Mouse (Mus musculus) kidney, adult 18-20 months (tissue): ENCODE results near the gene Fkbp2.

Experiments
- DNase-seq: peaks from one replicate; pipeline ENCODE4 v3.0.0; 2021

Gene Fkbp2

DNA sequence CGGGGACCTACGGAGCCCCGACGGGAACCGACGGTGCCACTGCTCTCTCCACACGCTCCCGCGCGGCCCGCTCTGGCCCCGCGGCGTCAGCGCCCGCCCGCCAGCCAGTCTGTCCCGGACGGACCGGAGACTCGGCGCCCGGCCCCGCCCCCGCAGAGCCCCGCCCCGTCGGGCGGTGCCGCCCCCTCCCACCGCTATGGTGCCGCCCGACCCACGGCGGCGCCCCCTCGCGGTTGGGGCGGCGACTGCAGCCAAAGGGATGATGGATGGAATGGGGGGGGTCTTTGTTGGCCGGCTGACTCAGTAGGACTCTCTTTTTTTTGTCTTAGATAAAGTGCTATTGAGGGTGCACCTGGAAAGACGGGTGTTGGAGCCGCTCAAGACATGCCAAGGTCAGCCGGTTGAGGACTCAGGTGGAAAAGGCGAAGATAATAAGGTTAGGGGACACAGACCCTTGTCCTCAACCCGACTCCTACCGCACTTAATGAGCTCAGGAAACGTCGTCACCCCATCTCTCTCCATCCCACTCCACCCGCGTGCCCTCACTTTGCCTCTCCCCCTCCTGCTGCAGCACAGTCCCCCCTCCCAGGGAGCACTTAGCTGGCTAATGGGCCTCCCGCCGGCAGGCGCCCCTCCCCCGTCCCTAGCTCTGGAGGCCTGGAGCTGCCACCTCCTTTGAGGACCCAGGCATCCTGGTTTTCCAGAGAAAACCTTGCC, 10.5 kb downstream of the Fkbp2 start:
- peak; percentile 82 for DNase-seq

DNA sequence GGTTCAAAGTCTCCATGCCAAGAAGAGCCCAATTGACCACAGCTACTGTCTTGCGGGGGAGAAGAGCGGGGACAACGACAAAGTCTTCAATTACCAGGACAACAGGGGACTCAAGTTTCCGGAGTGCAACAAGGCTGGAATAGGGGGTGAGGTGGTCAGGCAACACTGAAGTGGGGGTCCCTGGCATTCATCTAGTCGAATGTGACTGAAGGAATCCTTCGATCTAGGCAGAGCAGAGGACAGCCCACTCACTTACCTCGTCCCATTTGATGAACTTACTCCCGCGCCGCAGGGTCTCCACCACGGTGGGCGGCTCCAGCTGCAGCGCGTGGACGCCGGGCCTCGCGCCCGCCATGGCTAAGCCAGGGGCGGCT, 11.0 kb downstream of the Fkbp2 start:
- no peak for DNase-seq

DNA sequence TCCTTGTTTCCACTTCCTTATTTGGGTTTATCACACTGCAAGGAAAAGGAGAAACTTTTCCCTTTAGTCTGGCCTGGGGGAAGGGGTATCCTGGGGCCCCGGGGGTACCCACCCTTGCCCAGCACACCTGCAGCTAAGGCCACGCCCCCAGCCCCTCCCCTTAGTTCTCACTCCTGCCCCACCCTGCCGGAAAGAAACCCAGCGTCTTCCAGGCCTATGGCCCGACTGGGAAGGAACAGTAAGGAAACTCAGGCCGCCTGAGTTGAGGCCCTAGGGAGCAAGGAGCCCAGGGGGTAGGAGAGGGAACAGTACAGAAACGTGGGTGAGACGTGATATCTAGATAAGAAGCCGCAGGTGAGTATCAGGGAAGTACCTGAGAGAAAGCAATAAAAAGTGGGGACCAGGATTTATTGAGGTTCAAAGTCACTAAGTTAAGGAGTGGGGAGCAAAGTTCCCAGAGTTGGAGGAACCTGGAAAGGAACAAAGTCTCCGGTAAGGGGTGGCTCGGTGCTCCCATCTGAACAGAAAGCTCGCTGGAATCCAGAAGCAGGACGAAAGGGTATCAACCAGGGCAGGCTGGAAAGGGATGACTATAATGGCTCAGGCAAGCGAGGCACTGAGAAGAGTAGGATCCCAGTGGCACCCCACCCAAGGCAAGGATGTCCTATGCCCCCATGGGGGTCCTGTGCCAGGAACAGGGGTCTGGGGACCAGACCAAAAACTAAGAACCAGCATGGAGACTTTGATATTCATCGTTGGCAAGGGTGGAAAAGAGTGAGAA, 11.6 kb downstream of the Fkbp2 start:
- peak; percentile 39 for DNase-seq

DNA sequence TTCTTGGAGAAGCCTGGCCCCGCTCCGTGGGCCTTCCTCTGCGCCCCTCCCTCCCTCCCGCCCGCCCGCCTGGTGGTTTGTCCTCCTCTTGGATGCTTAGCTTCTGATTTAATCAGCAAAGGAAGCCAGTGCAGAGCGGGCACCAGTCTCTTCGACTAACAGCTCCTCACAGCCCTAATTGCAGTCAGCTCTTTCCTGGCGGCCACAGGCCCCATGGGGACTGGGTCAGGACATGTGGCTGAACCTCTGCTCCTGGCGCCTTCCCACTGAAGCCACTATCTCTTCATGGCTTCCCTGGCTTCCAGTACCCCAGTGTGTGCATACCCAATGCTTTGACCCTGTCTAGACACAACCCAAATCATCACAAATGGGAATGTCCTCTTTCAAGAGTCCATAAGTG, 23.8 kb downstream of the Fkbp2 start:
- DNase-seq = no peak

DNA sequence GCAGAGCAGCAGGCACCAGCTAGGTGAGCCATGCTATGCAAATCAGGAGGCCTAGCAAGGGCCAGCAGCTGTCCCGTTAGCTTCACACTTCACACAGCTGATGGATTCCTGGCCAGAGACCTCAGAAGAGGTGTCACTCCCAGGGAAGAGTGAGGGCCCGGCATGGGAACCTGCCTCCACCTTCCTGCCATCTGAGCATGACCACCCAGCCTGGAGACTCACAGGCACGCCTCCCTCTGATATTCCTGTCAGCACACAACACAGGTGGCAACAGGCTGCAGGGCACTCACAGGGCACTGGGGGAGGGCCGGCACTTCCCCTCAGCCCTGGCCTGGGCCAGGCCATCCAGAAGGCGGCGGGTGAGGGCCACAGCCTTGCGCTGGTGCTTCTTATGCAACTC, 24.9 kb downstream of the Fkbp2 start:
- DNase-seq = no peak

DNA sequence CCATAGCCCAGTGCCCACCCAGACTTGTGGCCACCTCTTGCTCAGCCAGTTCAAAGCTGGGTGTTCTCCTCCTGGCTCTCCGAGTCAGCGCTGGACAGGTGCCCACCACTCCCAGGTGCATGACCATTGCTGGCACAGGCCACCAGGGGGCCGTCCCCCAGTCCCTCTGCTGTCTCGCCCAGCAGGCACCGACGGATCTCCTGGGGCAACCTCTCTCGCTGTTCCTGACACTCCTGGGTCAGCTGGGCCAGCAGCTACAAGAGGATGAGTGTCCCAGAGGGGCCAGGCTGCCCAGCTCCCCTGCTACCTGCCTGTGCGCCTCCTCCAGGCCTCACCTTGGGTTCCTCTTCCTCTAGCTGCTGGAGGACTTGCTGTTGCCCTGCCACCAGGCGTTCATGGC, 26.3 kb downstream of the Fkbp2 start:
- DNase-seq = peak; percentile 74

DNA sequence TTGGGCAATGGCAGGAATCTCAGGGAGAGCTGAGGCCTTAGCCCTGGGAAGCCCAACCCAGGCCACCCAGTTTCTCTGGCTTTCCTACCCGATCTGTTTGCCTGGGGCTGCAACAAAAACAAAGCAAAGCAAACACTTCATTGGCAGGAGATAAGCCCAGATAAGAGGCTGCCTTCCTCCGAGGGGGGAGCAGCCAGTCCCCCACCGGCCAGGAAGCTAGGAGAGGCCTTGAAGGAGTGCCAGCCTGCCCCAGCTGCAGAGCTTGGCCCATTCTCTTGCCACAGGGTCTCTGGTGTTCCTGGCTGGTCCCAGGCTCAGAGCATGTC, 27.6 kb downstream of the Fkbp2 start:
- DNase-seq = peak; percentile 63

DNA sequence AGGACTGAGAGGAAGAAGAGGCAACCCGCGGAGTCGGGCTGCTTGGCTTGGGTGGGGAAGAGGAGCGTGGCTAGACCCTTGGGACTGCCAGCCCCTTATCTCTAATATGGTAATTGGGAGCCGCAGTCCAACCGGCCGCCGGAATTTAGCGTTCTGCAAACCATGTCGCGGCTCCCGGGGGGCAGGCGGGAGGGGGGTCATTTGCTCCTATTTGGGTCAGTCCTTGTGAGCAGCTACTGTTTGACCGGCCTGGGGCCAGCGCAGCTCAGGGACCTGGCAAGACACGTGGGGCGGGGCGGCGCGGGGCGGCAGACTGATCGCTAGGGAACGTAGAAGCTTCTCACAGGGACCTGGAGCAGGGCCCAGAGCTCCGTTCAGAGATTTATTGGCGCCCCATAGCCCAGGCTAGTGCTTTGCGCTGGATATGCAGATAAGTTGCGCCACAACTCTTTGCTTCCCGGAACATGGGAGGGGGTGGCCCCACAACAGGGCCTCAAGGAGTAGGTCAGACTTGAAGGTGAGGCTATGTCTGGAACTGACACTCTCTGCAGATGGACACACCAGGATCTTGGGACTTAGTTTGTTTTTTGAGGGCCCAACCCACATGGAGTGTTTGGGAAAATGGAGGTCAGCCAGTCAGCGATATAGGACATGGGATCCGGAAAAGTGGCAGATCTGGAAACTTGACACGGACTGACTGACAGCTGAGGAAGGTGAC, 28.1 kb downstream of the Fkbp2 start:
- DNase-seq = peak; percentile 88

DNA sequence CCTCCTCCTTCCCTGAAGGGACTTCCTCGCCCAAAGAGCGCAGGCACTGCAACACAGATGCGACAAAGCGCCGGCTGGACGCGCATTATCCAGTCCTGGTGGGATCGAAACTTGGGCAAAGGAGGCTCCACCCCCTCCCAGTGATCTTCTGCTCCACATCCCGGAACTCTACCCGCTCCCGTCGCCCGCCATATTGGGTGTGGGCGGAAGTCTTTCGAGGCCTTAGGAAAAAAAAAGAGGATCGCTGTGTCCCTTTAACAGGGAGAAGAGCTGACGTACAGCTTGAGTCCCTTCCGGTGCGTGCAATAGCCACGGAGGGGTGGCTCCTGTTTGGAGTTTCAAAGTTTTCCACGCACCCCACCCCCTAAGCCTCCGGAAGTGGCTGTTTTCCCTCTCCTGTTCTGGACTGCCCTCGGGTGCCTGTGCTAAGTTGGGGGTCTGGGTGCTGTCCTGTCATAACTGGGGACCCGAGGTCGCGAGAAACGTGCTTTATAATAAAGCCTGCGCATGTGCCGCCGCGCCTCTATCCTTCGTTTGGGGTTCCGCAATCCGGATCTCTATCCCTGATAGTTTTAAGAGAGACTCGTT, 28.8 kb downstream of the Fkbp2 start:
- peak; percentile 95 for DNase-seq

DNA sequence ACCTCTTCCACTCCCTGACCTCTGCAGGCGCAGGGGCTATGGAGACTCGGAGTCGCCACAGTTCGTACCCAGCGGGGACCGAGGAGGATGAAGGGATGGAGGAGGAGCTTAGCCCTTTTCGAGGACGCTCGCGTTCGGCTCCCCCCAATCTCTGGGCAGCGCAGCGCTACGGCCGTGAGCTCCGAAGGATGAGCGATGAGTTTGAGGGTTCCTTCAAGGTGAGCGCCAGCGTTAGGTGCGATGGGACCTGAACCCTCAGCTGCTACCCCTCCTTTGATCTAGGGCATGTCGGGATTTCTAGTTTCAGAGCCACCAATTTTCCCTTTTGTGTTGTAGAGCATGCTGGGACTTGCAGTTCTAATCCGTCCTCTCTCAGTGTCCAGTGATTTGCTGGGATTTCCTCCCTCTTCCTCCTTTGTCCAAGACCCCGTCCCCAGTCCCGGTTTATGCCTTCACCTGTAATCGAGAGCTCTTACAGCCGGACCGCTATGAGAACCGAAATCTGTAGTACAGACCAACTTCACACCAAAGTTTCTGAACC, 29.6 kb downstream of the Fkbp2 start:
- DNase-seq = peak; percentile 73

DNA sequence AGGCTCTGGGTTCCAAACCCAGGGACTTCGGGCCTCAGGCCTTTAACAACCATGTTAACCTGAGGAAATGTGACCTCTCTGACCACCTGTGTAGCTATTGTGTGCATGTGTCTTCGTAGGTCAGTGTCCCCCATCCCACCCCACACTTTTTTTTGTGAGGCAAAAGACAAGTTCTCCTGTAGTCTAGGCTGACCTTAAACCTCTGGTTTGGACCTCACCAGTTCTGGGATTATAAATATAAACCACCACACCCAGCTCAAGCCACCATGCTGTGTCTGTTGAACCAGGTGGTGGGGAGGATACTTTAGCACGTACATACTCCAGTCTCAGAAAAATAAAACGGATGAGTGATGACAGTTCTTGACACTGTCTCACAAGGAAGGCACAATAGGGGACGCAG, 30.4 kb downstream of the Fkbp2 start:
- DNase-seq = no peak

DNA sequence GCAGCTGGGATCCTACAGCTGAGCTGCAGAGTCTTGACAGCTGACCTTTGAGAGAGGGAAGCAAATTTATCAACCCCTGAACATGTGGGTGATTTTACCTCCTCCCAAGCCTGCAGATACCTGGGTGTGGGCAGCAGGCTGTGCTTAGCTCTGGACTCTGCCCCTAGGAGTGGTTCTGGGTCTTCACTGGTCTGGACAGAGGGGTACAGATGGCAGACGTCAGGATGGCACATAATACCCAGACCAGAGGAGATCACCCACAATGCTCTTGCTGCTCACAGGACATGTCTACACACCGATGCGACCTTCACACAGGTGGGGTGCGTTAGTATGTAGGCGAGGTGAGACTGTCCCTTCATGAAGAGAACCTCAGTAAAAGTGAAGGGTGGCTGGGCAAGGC, 30.8 kb downstream of the Fkbp2 start:
- no peak for DNase-seq

DNA sequence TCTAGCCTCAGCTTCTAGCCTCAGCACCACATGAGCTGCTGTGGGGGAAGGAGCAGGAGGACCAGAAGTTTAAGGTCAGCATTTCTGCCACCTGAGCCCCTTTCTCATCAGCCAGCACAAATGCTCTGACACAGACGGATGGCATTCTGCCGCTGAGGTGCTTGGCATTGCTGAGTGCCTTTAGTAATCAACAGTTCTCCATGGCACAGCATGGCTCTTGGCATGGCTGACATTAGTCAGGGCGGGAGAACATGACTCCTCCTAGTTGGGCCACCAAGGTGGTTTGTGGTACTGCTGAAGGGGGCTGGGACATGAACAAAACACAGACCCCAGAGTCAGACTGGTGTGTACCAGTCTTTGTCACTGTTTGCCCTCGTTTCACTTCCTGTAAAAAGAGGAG, 32.1 kb downstream of the Fkbp2 start:
- no peak for DNase-seq

DNA sequence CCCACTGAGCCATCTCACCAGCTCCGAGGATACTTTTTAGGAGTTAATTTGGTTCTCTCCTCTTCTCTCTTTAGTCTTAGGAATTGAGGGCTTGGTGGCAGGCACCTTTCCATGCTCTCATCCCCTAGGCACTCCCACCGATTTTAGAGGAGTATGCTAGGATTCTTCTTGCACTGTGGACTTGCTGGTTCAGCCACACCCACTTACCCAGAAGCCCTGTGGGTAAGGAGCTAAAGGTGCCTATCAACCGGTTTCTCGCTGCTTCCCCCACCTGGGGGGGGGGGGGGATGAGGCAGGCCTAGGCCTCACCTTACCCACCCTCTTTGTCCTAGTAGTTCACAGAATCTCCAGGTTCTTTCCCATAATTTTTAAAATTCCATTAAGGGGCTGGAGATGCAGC, 32.6 kb downstream of the Fkbp2 start:
- no peak for DNase-seq

DNA sequence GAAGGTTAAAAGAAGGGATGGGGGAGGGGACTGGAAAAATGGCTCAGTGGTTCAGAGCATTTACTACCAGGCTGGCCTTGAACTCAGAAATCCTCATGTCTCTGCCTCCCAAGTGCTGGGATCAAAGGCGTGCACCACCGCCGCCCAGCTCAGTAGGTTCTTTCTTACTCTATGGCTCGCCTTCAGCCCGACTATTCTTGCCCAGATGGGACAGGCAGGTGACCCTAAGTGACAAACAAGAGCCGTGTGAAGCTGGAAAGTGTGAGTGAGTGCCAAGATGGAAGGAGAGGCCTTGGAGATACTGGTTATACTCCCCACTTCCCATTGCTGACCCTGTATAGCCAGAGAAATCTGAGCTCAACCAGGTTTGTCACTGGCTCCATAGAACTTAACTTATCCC, 36.6 kb downstream of the Fkbp2 start:
- DNase-seq = no peak

DNA sequence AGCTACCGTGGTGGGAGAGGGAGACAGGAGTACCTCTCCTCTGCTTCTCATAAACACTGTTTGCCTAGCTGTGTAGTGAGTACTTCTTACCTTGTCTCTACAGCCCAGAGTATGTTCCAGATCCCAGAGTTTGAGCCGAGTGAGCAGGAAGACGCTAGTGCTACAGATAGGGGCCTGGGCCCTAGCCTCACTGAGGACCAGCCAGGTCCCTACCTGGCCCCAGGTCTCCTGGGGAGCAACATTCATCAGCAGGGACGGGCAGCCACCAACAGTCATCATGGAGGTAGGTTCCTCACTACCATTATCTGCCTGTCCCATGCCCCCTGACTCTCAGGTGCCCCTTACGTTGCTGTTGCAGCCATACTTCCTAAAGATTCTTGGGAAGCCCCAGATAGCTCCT, 37.5 kb downstream of the Fkbp2 start:
- DNase-seq = no peak

DNA sequence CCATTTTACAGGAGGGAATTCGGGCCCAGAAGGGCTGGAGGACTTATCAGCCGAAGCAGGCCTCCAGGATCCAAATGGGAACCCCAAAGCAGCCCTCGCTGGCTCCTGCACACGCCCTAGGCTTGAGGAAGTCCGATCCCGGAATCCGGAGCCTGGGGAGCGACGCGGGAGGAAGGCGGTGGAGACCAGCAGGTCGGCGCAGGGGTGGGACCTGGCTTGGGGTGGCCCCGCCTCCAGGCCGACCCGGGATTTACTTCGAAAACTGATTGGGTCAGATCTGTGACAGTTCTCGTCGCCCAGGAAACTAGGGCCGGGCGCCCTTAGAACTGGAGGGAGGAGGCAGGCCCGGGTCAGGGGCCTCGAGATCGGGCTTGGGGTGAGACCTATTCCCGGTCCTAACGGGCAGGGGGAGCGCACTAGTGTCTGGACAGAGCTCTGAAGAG, 38.0 kb downstream of the Fkbp2 start, which contains the start of gene Gpr137:
Gpr137 (minus strand) TSS at position 232 of the 443 bp plus-strand sequence.
- DNase-seq = peak; percentile 96

DNA sequence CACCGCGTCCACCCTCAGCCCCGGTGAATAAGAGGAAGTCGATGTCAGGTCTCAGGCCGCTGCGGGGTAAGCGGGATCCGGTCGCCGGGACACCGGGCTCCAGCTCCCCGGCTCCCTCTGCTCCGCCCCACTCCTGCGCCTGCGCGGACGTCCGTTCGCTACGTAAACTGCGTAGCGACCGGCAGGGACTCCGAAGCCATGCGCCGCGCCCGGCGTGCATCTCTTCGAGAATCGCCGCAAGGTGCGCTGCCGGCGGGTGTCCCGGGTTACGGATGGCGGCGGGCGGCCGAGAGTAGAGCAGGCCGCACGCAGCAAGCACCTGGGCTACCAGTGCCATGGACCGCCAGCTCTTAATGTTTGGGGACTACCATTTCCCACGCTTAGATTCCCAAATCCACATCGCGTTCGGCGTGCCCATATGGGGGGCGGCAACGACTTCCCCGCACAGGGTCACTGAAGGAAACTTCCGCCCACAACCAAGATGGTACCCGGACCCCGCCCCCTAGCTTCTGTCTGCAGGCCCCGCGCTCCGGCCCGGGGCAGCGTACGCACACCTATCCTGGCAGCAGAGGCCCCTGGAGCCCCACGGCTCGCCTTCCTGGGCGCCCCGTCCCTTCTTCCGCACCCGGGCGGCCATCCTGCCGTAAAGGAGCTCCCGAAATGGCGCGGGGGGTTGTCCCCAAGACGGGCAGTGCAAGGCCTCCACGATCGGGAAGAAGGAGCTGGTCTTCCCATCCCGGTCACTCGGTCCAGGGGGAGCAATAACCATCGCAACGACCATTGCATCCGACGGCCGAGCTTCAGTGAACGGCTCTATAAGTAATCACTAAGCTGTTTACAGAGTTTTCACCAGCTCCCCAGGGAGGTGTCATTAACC, 38.7 kb downstream of the Fkbp2 start, which contains the start of gene Bad:
Bad (plus strand) TSS at position 490 of the 877 bp plus-strand sequence.
- DNase-seq = peak; percentile 97

DNA sequence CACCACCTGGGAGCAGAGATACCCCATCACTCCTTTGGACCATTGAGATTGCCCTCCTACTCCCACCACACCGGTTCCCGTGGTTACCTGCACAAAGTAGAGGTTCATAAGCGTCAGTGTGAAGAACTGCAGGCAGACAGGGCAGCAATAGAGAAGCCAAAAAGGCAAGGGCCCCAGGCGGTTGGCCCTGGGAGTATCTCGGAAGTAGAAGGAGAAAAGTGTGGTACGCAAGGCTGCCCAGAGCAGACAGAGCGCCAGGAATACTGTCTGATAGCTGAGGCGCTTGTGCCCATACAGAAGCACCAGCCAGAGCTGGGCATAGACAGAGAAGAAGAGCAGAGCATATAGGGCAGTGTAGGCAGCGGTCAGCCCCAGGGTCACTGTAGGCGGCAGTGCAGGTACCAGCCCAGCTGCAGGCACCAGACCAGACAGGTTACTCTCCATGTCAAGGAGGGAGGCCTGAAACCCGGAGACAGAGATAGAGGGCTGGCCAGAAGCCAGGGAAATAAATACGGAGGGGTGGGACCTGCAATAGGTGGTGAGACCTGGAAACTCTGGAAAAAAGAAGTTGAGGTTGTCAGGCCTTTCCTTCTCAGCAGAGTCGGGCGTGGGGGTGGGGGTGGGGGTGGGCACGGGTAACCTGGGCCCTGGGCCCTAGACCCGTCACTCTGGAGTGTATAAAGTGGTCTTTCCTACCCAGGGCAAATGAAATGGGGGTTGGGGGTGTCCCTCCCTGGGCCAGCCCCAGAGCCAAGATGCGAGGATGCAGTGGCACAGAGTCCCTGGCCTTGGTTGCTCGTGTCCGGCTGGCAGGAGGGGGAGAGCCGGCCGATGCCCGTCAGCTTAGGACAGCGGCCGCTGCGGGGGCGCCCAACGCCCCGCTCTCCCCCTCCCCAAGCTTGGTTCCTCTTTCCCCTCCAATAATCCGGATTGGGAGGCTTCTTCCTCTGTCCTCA, 39.6 kb downstream of the Fkbp2 start:
- no peak for DNase-seq

DNA sequence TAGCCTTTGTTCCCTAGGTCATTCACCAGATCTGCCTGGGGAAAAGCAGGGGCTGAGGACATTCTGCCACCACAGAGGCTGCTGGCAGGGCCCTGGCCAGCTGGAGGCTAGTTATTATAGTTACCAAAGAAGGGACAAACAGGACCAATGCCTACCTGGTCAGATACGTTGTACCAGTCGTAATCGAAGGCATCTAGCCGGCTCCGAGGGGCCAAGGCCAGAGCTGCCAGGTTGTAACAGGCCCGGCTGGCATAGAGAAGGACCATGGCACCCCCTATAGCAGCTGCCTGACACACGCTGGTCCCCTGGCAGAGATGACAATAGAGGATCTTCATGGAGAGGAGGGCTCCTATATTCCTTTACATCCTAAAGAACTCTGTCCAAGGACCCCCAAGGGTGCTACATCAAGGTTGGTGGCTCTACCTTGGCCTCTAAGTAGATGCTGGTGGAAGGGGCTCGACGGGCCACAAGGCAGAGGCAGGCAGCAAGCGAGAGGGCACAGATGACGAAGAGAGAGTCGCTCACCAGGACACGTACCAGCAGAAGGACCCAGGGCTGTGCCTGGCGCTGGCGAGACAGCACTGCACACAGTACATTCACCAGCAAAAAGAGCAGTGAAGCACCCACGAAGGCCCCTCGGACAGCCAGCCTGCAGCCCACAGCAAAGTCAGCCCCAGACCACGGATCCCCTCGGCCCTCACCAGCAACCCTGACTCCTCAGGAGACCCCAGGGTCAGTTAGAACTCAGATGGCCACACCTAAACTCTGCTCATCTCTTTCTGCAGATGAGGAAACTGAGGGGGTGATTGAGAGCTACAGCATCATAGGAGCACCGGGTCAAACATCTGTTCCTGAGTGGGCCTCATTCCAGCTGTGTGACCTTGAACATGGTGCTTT, 40.9 kb downstream of the Fkbp2 start:
- no peak for DNase-seq
